Mouse (Mus musculus) heart, postnatal 0 days (tissue): Measurements from ENCODE around the gene Cfp. TPM values are rescaled to one million over a fixed set of nuclear protein-coding genes. Genes with fewer than 3 reads are reported as not detected.

ENCODE experiments used
- ATAC-seq: fragments of 200-750 bp; cut with Nextera tagmentation; 2 replicates; pipeline ENCODE4 v1.8.0; 2017; ENCODE audit warnings: low read depth, moderate number of reproducible peaks, moderate library complexity; ENCODE audit not compliant: insufficient read depth
- DNase-seq: peaks from one replicate; pipeline ENCODE4 v3.0.0-alpha.2; 2016; ENCODE audit warnings: low spot score
- H3K27ac ChIP-seq: fragments of 300-500 bp; sonication (generic); 2 replicates; pipeline ENCODE4 v1.5.1; 2014; ENCODE audit warnings: low read depth, mild to moderate bottlenecking
- H3K27me3 ChIP-seq: fragments of 300-500 bp; sonication (generic); 2 replicates; pipeline ENCODE4 v1.6.1; 2014; ENCODE audit warnings: low read length, mixed read lengths; ENCODE audit not compliant: control insufficient read depth, insufficient read depth
- H3K36me3 ChIP-seq: fragments of 300-500 bp; sonication (generic); replicated peaks from 2 replicates; pipeline ENCODE4 v1.6.1; 2014; ENCODE audit warnings: low read length, mixed read lengths; ENCODE audit not compliant: control insufficient read depth, insufficient read depth
- H3K4me1 ChIP-seq: fragments of 300-500 bp; sonication (generic); 2 replicates; pipeline ENCODE4 v1.6.1; 2014; ENCODE audit warnings: antibody characterized with exemption; ENCODE audit not compliant: control insufficient read depth, insufficient read depth
- H3K4me2 ChIP-seq: fragments of 300-500 bp; sonication (generic); 2 replicates; pipeline ENCODE4 v1.6.1; 2014; ENCODE audit warnings: low read depth, mild to moderate bottlenecking, low read length, moderate library complexity
- H3K4me3 ChIP-seq: fragments of 300-500 bp; sonication (generic); 2 replicates; pipeline ENCODE4 v1.5.1; 2014; ENCODE audit warnings: low read depth, low read length
- H3K9ac ChIP-seq: fragments of 300-500 bp; sonication (generic); replicated peaks from 2 replicates; pipeline ENCODE4 v1.6.1; 2014; ENCODE audit warnings: low read depth, low read length, mixed read lengths
- H3K9me3 ChIP-seq: fragments of 300-500 bp; sonication (generic); replicated peaks from 2 replicates; pipeline ENCODE4 v1.6.1; 2016; ENCODE audit warnings: low read length; ENCODE audit not compliant: control insufficient read depth
- CTCF ChIP-seq: IDR thresholded peaks from 2 replicates; pipeline ENCODE4 v1.5.1; 2016; ENCODE audit warnings: antibody characterized with exemption, control low read depth, low read depth
- EP300 ChIP-seq: IDR thresholded peaks from 2 replicates; pipeline ENCODE4 v1.6.1; 2016; ENCODE audit warnings: antibody characterized with exemption, low read depth
- WGBS: fragments of 180-500 bp; shearing (Covaris S2); extraction: QIAGEN DNeasy Blood & Tissue Kit; methylation state at CpG from one replicate; pipeline ENCODE4 v1.1.7; 2014; 5-methylcytosine and 5-hydroxymethylcytosine counted together
- polyA plus RNA-seq: library from polyadenylated mRNA; unstranded; fragments of >200 nt; fragmentation: Nextera tagmentation; extraction: Ambion mirVana; gene quantifications from 2 replicates; pipeline ENCODE4 v1.2.1, GENCODE M21; 2015
- total RNA-seq: library from RNA; depleted of rRNA; stranded (reverse); fragments of >200 nt; gene quantifications from 2 replicates; pipeline ENCODE4 v1.2.3, GENCODE M21; 2014; ENCODE audit warnings: low replicate concordance

Cfp gene
- total and polyA plus RNA-seq, 2 experiments from 2014 or later: 3.2 to 7.2 TPM

DNA sequence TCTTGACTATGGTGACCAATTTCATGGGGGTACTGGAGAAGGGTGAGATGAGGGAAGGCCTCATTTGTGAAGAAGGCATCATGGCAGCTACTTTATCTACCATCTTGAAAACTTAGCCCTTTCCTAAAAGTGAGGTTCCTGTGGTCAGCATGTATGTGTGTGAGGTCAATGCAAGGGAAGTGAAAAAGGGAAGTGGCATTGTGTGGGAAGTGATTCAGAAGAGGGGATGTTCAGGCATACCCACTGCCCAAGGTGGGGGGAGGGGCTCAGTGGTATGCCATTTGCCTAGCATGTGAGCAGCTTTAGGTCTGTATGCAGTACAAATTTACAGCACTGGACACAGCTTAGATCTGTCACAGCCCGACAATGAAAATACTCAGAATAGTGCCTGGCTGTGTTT lies 608 bp upstream of the Cfp start:
- Histone ChIP-seq H3K27ac (no peak overlapping the region), H3K4me3 (no peak overlapping the region), H3K9ac (no peak overlapping the region), H3K4me1 (no peaks in the 10 kb centered on the region), H3K27me3 (no peaks in the 10 kb centered on the region), H3K9me3 (no peaks in the 10 kb centered on the region), H3K36me3 (peaks cover 11% of the 10 kb centered on the region), H3K4me2 (no peak overlapping the region)
- ATAC-seq (no peak), DNase-seq (no peak)
- WGBS: 73% methylated on average over 1 of the region's 1 CpGs
- TF ChIP-seq EP300 (no peak), CTCF (no peak)

- WGBS: 75% methylated on average over 1 of the region's 1 CpGs
- Histone ChIP-seq H3K4me2 (no peak overlapping the region), H3K4me1 (no peaks in the 10 kb centered on the region), H3K27me3 (no peaks in the 10 kb centered on the region), H3K4me3 (no peak overlapping the region), H3K9me3 (no peaks in the 10 kb centered on the region), H3K9ac (no peak overlapping the region), H3K27ac (no peak overlapping the region), H3K36me3 (no peaks in the 10 kb centered on the region; the same call in 1 of the 2 replicates)
- DNase-seq: no peak
- TF ChIP-seq EP300 (no peak), CTCF (no peak)
- no peak for ATAC-seq
Measured at GRCm38 (mm10) chrX:20929859-20930258, 1.5 kb downstream of the Cfp start.

GRCm38 (mm10) chrX:20924976-20925375 lies 6.4 kb downstream of the Cfp start:
- Histone ChIP-seq H3K27me3 (peaks cover 12% of the 10 kb centered on the region; the same call in 1 of the 2 replicates), H3K27ac (no peak overlapping the region), H3K4me1 (no peaks in the 10 kb centered on the region), H3K9me3 (no peaks in the 10 kb centered on the region), H3K4me3 (no peak overlapping the region), H3K9ac (no peak overlapping the region), H3K4me2 (no peak overlapping the region), H3K36me3 (no peaks in the 10 kb centered on the region)
- DNase-seq (no peak), ATAC-seq (no peak)
- TF ChIP-seq EP300 (no peak), CTCF (no peak)

DNA sequence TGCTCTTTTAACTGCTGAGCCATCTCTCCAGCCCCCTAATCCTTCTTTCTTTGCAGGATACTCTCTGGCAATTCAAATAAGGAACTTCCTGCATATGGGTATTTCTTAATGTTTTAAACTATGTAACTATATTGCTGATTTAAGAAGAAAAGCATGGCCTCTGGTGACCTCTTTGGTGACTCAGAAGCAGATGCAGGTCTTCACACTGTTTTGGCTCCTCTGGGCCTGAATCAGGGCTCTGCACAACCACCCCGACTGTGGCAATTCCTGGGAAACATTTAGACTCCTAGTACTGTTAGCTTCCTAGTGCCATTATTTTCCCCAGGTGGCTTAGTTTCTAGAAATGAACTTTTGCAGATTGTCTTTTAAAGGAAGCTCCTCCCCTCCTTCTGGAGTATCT lies 7.8 kb downstream of the Cfp start:
- H3K9ac ChIP-seq: no peak overlapping the region
- no peak overlapping the region for H3K27ac ChIP-seq
- no peak for ATAC-seq
- no peaks in the 10 kb centered on the region for H3K4me1 ChIP-seq
- H3K27me3 ChIP-seq: peaks cover 18% of the 10 kb centered on the region; the same call in 1 of the 2 replicates
- no peaks in the 10 kb centered on the region for H3K9me3 ChIP-seq
- WGBS: 84% methylated on average over 1 of the region's 1 CpGs
- no peaks in the 10 kb centered on the region for H3K36me3 ChIP-seq
- DNase-seq: no peak
- no peak overlapping the region for H3K4me2 ChIP-seq
- TF ChIP-seq EP300: no peak
- TF ChIP-seq CTCF: no peak
- no peak overlapping the region for H3K4me3 ChIP-seq

- Histone ChIP-seq H3K27me3 (peaks cover 18% of the 10 kb centered on the region; the same call in 1 of the 2 replicates), H3K36me3 (no peaks in the 10 kb centered on the region), H3K4me1 (no peaks in the 10 kb centered on the region), H3K9ac (no peak overlapping the region), H3K4me2 (no peak overlapping the region), H3K27ac (no peak overlapping the region), H3K9me3 (no peaks in the 10 kb centered on the region), H3K4me3 (peak overlapping the region; percentile 36; the same call in 1 of the 2 replicates)
- 50% methylated on average over 5 of the region's 5 CpGs for WGBS
- TF ChIP-seq EP300: no peak
- no peak for TF ChIP-seq CTCF
- no peak for DNase-seq
- ATAC-seq: no peak
Measured at GRCm38 (mm10) chrX:20921366-20921765, 10.0 kb downstream of the Cfp start.

GRCm38 (mm10) chrX:20920844-20921364 lies 10.5 kb downstream of the Cfp start, which contains the start of gene Syn1:
Gene Syn1, minus strand, starts transcription at chrX:20921004.
- DNase-seq (peak; percentile 69), ATAC-seq (peak; percentile 93)
- Histone ChIP-seq H3K27ac (no peak within 1 kb of the TSS), H3K4me1 (no peaks in the 10 kb centered on the region), H3K4me3 (peak within 1 kb of the TSS; percentile 36), H3K36me3 (no peaks in the 10 kb centered on the region), H3K27me3 (peaks cover 18% of the 10 kb centered on the region; the same call in 1 of the 2 replicates), H3K4me2 (peak within 1 kb of the TSS; percentile 64), H3K9me3 (no peaks in the 10 kb centered on the region), H3K9ac (no peak within 1 kb of the TSS)
- WGBS: 18% methylated on average over 39 of the region's 44 CpGs
- TF ChIP-seq CTCF: no peak
- no peak for TF ChIP-seq EP300
